Mouse (Mus musculus): ENCODE measurements around the gene Hbs1l.

Gene Hbs1l

DNA sequence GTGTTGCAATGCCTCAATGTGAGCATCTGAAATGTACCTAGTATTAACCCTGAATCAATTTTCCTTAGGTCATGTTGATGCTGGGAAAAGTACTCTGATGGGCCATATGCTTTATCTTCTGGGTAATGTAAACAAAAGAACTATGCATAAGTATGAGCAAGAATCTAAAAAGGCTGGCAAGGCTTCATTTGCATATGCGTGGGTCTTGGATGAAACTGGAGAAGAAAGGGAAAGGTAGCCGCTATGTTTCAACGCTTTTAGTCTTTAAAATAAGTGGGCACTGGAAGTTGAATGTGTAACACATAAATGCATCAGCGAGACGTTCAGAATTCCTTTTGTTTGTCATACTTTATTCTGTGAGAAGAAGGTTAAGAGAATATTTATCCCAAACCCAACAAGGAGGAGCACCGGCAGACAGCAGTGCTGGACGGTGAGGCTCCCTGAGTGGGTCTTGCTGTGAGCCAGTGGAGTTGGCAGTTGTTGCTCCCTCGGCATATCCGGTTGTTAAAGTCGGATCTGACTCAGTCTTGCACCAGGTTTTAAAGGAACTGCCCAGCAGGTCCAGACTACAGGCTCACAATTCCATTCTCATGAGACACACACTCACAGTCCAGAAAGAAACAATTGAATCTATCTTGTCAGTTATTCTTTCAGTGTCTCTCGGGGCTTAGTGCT, 46.7 kb downstream of the Hbs1l start:
- H3K4me1 ChIP-seq (replicated peaks; ENCODE audit: low read depth, low read length): peaks cover 47% of the 10 kb centered on the region
- TF ChIP-seq CTCF (conservative IDR thresholded peaks at IDR 0.05; ENCODE audit: low read length) (no peak), POU5F1 (IDR thresholded peaks at IDR 0.05; ENCODE audit: borderline replicate concordance, low read length) (no peak), NANOG (IDR thresholded peaks at IDR 0.05; ENCODE audit: borderline replicate concordance, low read length) (no peak)
- no peaks in the 10 kb centered on the region for H3K27me3 ChIP-seq (ENCODE audit: insufficient read depth, low read length)
- peaks cover 81% of the 10 kb centered on the region for H3K36me3 ChIP-seq (ENCODE audit: insufficient read depth, low read length)
- peak overlapping the region; percentile 65; the same call in 1 of the 2 replicates for H3K4me3 ChIP-seq (replicated peaks; ENCODE audit: low read length)
- H3K9me3 ChIP-seq (ENCODE audit: low read length): no peaks in the 10 kb centered on the region

DNA sequence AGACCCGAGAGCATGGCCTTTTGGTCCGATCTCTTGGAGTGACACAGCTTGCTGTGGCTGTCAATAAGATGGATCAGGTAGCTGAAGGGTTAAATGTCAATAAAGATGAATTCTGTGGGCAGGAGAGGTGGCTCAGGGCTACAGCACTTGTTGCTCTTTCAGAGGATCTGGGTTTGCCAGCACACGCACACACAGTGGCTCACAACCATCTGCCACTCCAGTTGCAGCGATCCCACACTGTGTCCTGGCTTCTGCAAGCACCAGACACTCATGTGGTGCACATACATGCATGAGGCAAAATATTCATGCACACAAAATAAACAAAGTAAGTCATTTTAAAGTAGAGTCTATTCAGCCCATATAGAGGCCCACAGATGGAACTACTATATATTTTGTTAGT, 51.6 kb downstream of the Hbs1l start:
- H3K36me3 ChIP-seq (ENCODE audit: insufficient read depth, low read length): peaks cover 77% of the 10 kb centered on the region
- TF ChIP-seq NANOG (IDR thresholded peaks at IDR 0.05; ENCODE audit: borderline replicate concordance, low read length): no peak
- TF ChIP-seq CTCF (conservative IDR thresholded peaks at IDR 0.05; ENCODE audit: low read length): no peak
- TF ChIP-seq POU5F1 (IDR thresholded peaks at IDR 0.05; ENCODE audit: borderline replicate concordance, low read length): no peak
- H3K4me1 ChIP-seq (replicated peaks; ENCODE audit: low read depth, low read length): peaks cover 14% of the 10 kb centered on the region
- H3K4me3 ChIP-seq (replicated peaks; ENCODE audit: low read length): no peak overlapping the region
- no peaks in the 10 kb centered on the region for H3K27me3 ChIP-seq (ENCODE audit: insufficient read depth, low read length)
- H3K9me3 ChIP-seq (ENCODE audit: low read length): no peaks in the 10 kb centered on the region

DNA sequence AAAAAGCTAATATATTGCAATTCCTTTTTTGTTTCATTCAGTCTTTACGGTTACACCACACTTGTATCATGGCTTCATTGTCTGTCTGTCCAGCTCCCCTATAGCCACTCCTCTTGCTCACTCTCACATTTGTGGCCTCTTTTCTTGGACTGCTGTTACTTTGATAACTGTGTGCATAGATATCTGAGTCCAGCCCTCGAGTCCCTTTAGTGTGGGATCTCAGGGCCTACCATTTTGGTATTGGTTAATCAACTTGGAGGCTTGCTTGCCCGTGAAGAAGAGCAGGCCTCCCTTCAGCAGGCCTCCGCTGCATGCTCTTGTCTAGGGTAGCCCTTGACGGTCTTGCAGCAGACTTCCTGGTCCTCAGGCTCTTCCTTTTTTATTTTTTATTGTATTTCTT, 53.7 kb downstream of the Hbs1l start:
- H3K36me3 ChIP-seq (ENCODE audit: insufficient read depth, low read length): peaks cover 80% of the 10 kb centered on the region
- H3K4me1 ChIP-seq (replicated peaks; ENCODE audit: low read depth, low read length): peaks cover 2% of the 10 kb centered on the region; the same call in 1 of the 2 replicates
- no peak for TF ChIP-seq CTCF (conservative IDR thresholded peaks at IDR 0.05; ENCODE audit: low read length)
- TF ChIP-seq NANOG (IDR thresholded peaks at IDR 0.05; ENCODE audit: borderline replicate concordance, low read length): no peak
- no peak for TF ChIP-seq POU5F1 (IDR thresholded peaks at IDR 0.05; ENCODE audit: borderline replicate concordance, low read length)

GRCm38 (mm10) chr10:21349946-21350345, 54.2 kb downstream of the Hbs1l start:
- TF ChIP-seq POU5F1 (IDR thresholded peaks at IDR 0.05; ENCODE audit: borderline replicate concordance, low read length) (no peak), NANOG (IDR thresholded peaks at IDR 0.05; ENCODE audit: borderline replicate concordance, low read length) (no peak), CTCF (conservative IDR thresholded peaks at IDR 0.05; ENCODE audit: low read length) (no peak)

More for the DNA sequence above, 53.7 kb downstream of the Hbs1l start:
- H3K9me3 ChIP-seq (ENCODE audit: low read length): no peaks in the 10 kb centered on the region
- H3K27me3 ChIP-seq (ENCODE audit: insufficient read depth, low read length): no peaks in the 10 kb centered on the region
- H3K4me3 ChIP-seq (replicated peaks; ENCODE audit: low read length): no peak overlapping the region

GRCm38 (mm10) chr10:21350531-21351515, 55.0 kb downstream of the Hbs1l start:
- H3K36me3 ChIP-seq (ENCODE audit: insufficient read depth, low read length): peaks cover 82% of the 10 kb centered on the region
- no peak overlapping the region for H3K4me3 ChIP-seq (replicated peaks; ENCODE audit: low read length)
- no peak for TF ChIP-seq CTCF (conservative IDR thresholded peaks at IDR 0.05; ENCODE audit: low read length)
- H3K9me3 ChIP-seq (ENCODE audit: low read length): no peaks in the 10 kb centered on the region
- H3K27me3 ChIP-seq (ENCODE audit: insufficient read depth, low read length): no peaks in the 10 kb centered on the region
- peaks cover 2% of the 10 kb centered on the region; the same call in 1 of the 2 replicates for H3K4me1 ChIP-seq (replicated peaks; ENCODE audit: low read depth, low read length)

More at GRCm38 (mm10) chr10:21349946-21350345, 54.2 kb downstream of the Hbs1l start:
- Histone ChIP-seq H3K4me1 (replicated peaks; ENCODE audit: low read depth, low read length) (peaks cover 2% of the 10 kb centered on the region; the same call in 1 of the 2 replicates), H3K36me3 (ENCODE audit: insufficient read depth, low read length) (peaks cover 83% of the 10 kb centered on the region), H3K9me3 (ENCODE audit: low read length) (no peaks in the 10 kb centered on the region), H3K27me3 (ENCODE audit: insufficient read depth, low read length) (no peaks in the 10 kb centered on the region), H3K4me3 (replicated peaks; ENCODE audit: low read length) (no peak overlapping the region)

DNA sequence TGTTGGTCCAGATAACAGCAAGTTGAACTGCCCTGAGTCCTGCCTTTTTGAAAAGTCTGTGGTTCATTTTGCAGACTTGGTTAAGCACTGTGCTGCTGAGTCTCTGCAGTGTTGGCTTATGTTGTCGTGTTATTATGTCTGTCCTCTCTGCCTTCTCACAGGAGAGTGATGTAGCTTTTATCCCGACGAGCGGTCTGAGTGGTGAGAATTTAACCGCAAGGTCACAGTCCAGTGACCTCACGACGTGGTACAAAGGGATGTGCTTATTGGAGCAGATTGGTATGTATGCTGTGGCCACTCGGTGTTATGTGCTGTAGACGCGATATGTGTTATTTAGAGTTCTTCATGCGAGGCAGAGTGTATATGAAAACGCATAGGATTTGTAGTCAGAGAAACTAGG, 56.0 kb downstream of the Hbs1l start:
- Histone ChIP-seq H3K27me3 (ENCODE audit: insufficient read depth, low read length) (no peaks in the 10 kb centered on the region), H3K36me3 (ENCODE audit: insufficient read depth, low read length) (peaks cover 82% of the 10 kb centered on the region), H3K4me1 (replicated peaks; ENCODE audit: low read depth, low read length) (peaks cover 2% of the 10 kb centered on the region; the same call in 1 of the 2 replicates), H3K9me3 (ENCODE audit: low read length) (no peaks in the 10 kb centered on the region), H3K4me3 (replicated peaks; ENCODE audit: low read length) (no peak overlapping the region)
- TF ChIP-seq POU5F1 (IDR thresholded peaks at IDR 0.05; ENCODE audit: borderline replicate concordance, low read length): no peak
- TF ChIP-seq CTCF (conservative IDR thresholded peaks at IDR 0.05; ENCODE audit: low read length): no peak
- no peak for TF ChIP-seq NANOG (IDR thresholded peaks at IDR 0.05; ENCODE audit: borderline replicate concordance, low read length)

- no peaks in the 10 kb centered on the region for H3K9me3 ChIP-seq (ENCODE audit: low read length)
- H3K27me3 ChIP-seq (ENCODE audit: insufficient read depth, low read length): no peaks in the 10 kb centered on the region
- H3K4me3 ChIP-seq (replicated peaks; ENCODE audit: low read length): no peak overlapping the region
- H3K4me1 ChIP-seq (replicated peaks; ENCODE audit: low read depth, low read length): peaks cover 2% of the 10 kb centered on the region; the same call in 1 of the 2 replicates
- no peak for TF ChIP-seq POU5F1 (IDR thresholded peaks at IDR 0.05; ENCODE audit: borderline replicate concordance, low read length)
- TF ChIP-seq CTCF (conservative IDR thresholded peaks at IDR 0.05; ENCODE audit: low read length): no peak
- TF ChIP-seq NANOG (IDR thresholded peaks at IDR 0.05; ENCODE audit: borderline replicate concordance, low read length): no peak
- H3K36me3 ChIP-seq (ENCODE audit: insufficient read depth, low read length): peaks cover 90% of the 10 kb centered on the region
These were observed 58.1 kb downstream of the Hbs1l start for GRCm38 (mm10) chr10:21353890-21354289.

GRCm38 (mm10) chr10:21354506-21354905, 58.7 kb downstream of the Hbs1l start:
- H3K27me3 ChIP-seq (ENCODE audit: insufficient read depth, low read length): no peaks in the 10 kb centered on the region
- H3K9me3 ChIP-seq (ENCODE audit: low read length): no peaks in the 10 kb centered on the region
- H3K4me1 ChIP-seq (replicated peaks; ENCODE audit: low read depth, low read length): peaks cover 2% of the 10 kb centered on the region; the same call in 1 of the 2 replicates
- no peak overlapping the region for H3K4me3 ChIP-seq (replicated peaks; ENCODE audit: low read length)
- peaks cover 89% of the 10 kb centered on the region for H3K36me3 ChIP-seq (ENCODE audit: insufficient read depth, low read length)
- TF ChIP-seq NANOG (IDR thresholded peaks at IDR 0.05; ENCODE audit: borderline replicate concordance, low read length): no peak
- no peak for TF ChIP-seq CTCF (conservative IDR thresholded peaks at IDR 0.05; ENCODE audit: low read length)
- TF ChIP-seq POU5F1 (IDR thresholded peaks at IDR 0.05; ENCODE audit: borderline replicate concordance, low read length): no peak

All from E14TG2a.4 (cell line).